Mouse (Mus musculus) myocyte (in vitro differentiated cells): Measurements from ENCODE around the gene Dlg2. TPM values are rescaled to one million over a fixed set of nuclear protein-coding genes. Genes with fewer than 3 reads are reported as not detected.

ENCODE experiments used
- H3K27me3 ChIP-seq: one replicate; pipeline ENCODE4 v1.6.1; 2011; ENCODE audit not compliant: control insufficient read depth, insufficient read depth, insufficient read length
- H3K36me3 ChIP-seq: one replicate; pipeline ENCODE4 v1.6.1; 2011; ENCODE audit not compliant: control insufficient read depth, insufficient read depth
- H3K4me2 ChIP-seq: one replicate; pipeline ENCODE4 v1.6.1; 2011; ENCODE audit warnings: low read depth, control low read depth
- H3K4me3 ChIP-seq: one replicate; pipeline ENCODE4 v1.5.1; 2011; ENCODE audit warnings: mild to moderate bottlenecking, control low read depth, moderate library complexity
- H3K79me2 ChIP-seq: one replicate; pipeline ENCODE4 v1.6.1; 2011; ENCODE audit not compliant: control insufficient read depth, insufficient read depth
- H3ac ChIP-seq: one replicate; pipeline ENCODE4 v1.6.1; 2011; ENCODE audit not compliant: control insufficient read depth, insufficient read length
- CEBPB ChIP-seq: IDR thresholded peaks from 2 replicates; pipeline ENCODE4 v1.6.1; 2011; ENCODE audit warnings: mild to moderate bottlenecking, moderate library complexity; ENCODE audit not compliant: poor library complexity, insufficient read depth, severe bottlenecking
- E2F4 ChIP-seq: IDR thresholded peaks from one replicate; pipeline ENCODE4 v1.6.1; 2011; ENCODE audit warnings: mild to moderate bottlenecking, control low read depth, moderate library complexity; ENCODE audit not compliant: insufficient read depth
- MAX ChIP-seq: IDR thresholded peaks from one replicate; pipeline ENCODE4 v1.6.1; 2011; ENCODE audit warnings: low read depth, mild to moderate bottlenecking, control low read depth
- MYOD1 ChIP-seq, 3 experiments: IDR thresholded peaks; one replicate each; pipeline ENCODE4 v1.6.1; 2011; ENCODE audit warnings: control low read depth in 2 of 3, low read depth in 2 of 3, mild to moderate bottlenecking in 2 of 3, moderate library complexity in 1 of 3; ENCODE audit not compliant: insufficient read length in 2 of 3, control insufficient read depth in 1 of 3
- MYOG ChIP-seq, 3 experiments: IDR thresholded peaks; one replicate each; pipeline ENCODE4 v1.6.1; 2011; ENCODE audit warnings: control low read depth in 2 of 3, low read depth in 2 of 3, mild to moderate bottlenecking in 2 of 3; ENCODE audit not compliant: insufficient read length in 2 of 3, control insufficient read depth in 1 of 3, insufficient read depth in 1 of 3
- POLR2A ChIP-seq: IDR thresholded peaks from one replicate; pipeline ENCODE4 v1.6.1; 2011; ENCODE audit warnings: low read depth, mild to moderate bottlenecking, control low read depth, moderate library complexity; ENCODE audit not compliant: insufficient read length
- POLR2AphosphoS2 ChIP-seq: IDR thresholded peaks from one replicate; pipeline ENCODE4 v1.6.1; 2011; ENCODE audit warnings: low read depth, control low read depth; ENCODE audit not compliant: insufficient read length
- REST ChIP-seq: IDR thresholded peaks from one replicate; pipeline ENCODE4 v1.6.1; 2011; ENCODE audit warnings: mild to moderate bottlenecking, control low read depth, moderate library complexity; ENCODE audit not compliant: insufficient read depth, insufficient read length
- SRF ChIP-seq: IDR thresholded peaks from one replicate; pipeline ENCODE4 v1.6.1; 2011; ENCODE audit warnings: low read depth; ENCODE audit not compliant: control insufficient read depth, insufficient read length
- TCF12 ChIP-seq: IDR thresholded peaks from one replicate; pipeline ENCODE4 v1.6.1; 2011; ENCODE audit warnings: mild to moderate bottlenecking, control low read depth; ENCODE audit not compliant: poor library complexity, insufficient read depth, severe bottlenecking
- TCF3 ChIP-seq: IDR thresholded peaks from one replicate; pipeline ENCODE4 v1.6.1; 2011; ENCODE audit warnings: low read depth, control low read depth; ENCODE audit not compliant: insufficient read length
- USF1 ChIP-seq: IDR thresholded peaks from one replicate; pipeline ENCODE4 v1.6.1; 2011; ENCODE audit warnings: low read depth, mild to moderate bottlenecking, control low read depth, moderate library complexity
- polyA plus RNA-seq: library from polyadenylated mRNA; unstranded; fragments of >200 nt; fragmentation: generic; extraction: Trizol; gene quantifications from one replicate; pipeline ENCODE4 v1.2.1, GENCODE M21; 2012; ENCODE audit warnings: missing spikeins

The Dlg2 gene
- polyA plus RNA-seq, 1 experiment = 0.65 TPM

DNA sequence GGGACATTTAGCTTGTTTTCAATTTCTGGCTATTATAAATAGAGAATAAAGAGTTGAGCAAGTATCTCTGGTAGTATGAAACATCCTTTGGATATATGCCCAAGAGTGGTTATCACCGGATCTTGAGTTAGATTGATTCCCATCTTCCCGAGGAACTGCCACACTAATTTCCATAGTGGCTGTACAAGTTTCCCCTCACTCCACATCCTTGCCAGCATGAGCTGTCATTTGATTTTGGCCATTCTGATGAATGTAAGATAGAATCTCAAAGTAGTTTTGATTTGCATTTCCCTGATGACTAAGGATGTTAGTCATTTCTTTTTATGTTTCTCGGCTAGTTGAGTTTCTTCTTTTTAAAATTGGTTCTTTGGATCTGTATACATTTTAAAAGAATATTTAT, 154.1 kb downstream of the Dlg2 start:
- Histone ChIP-seq H3K79me2 (no peaks in the 10 kb centered on the region), H3K27me3 (no peaks in the 10 kb centered on the region), H3ac (no peak overlapping the region), H3K4me3 (no peak overlapping the region), H3K4me2 (no peak overlapping the region), H3K36me3 (no peaks in the 10 kb centered on the region)
- TF ChIP-seq MYOG (IDR thresholded peaks at IDR 0.05; ENCODE audit: control insufficient read depth in 1 of 3, insufficient read depth in 1 of 3, insufficient read length in 2 of 3, low read depth in 2 of 3) (no peak), CEBPB (no peak), POLR2A (no peak), MYOD1 (IDR thresholded peaks at IDR 0.05; ENCODE audit: control insufficient read depth in 1 of 3, insufficient read length in 2 of 3, low read depth in 2 of 3) (no peak), TCF12 (no peak), SRF (no peak), MAX (no peak), TCF3 (no peak), POLR2AphosphoS2 (no peak), USF1 (no peak), E2F4 (no peak), REST (no peak)

DNA sequence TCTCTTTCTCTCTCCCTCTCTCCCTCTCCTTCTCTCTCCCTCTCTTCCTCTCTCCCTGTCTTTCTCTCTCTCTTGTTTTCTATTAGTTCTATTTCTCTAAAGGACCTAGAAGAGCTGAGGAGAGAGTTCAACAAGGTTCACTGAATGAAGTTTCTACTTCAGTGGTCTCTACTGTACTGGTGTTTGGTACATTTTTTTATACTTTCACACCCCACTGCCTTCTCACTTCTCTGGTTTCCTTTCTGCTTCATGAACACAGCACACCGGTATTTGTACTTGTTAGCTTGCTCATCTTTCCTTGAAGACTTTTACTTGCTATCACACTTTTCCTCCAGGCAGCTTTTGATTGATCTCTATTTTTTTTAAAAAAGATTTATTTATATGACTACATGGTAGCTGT, 173.0 kb downstream of the Dlg2 start:
- no peak for TF ChIP-seq POLR2AphosphoS2
- no peak for TF ChIP-seq POLR2A
- TF ChIP-seq MYOG (IDR thresholded peaks at IDR 0.05; ENCODE audit: control insufficient read depth in 1 of 3, insufficient read depth in 1 of 3, insufficient read length in 2 of 3, low read depth in 2 of 3) = no peak
- no peak for TF ChIP-seq SRF
- TF ChIP-seq USF1 = no peak
- TF ChIP-seq TCF3 = no peak
- no peak for TF ChIP-seq TCF12
- no peak for TF ChIP-seq E2F4
- Histone ChIP-seq H3K36me3 (no peaks in the 10 kb centered on the region), H3K4me2 (no peak overlapping the region), H3K4me3 (no peak overlapping the region), H3ac (no peak overlapping the region), H3K79me2 (no peaks in the 10 kb centered on the region), H3K27me3 (no peaks in the 10 kb centered on the region)

DNA sequence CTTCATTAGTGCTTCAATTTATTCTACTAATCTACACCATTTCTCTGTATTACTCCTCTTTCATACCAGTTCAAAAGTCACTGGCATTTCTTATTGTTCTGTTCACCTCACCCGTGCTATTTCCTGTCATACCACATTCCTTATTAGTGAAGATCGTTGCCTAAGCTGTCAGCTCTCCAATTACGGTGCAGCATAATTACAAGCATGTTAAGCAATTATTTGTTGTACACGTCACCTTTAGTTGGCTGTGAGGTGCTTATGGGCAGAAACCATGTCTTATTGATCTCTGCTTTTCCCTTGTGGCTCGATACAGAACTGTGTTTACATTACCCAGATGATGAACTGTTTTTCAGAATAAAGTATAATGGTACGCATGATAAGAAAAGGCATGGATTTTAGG, 174.7 kb downstream of the Dlg2 start:
- H3K79me2 ChIP-seq = no peaks in the 10 kb centered on the region
- TF ChIP-seq TCF3 (no peak), MYOD1 (IDR thresholded peaks at IDR 0.05; ENCODE audit: control insufficient read depth in 1 of 3, insufficient read length in 2 of 3, low read depth in 2 of 3) (no peak), MYOG (IDR thresholded peaks at IDR 0.05; ENCODE audit: control insufficient read depth in 1 of 3, insufficient read depth in 1 of 3, insufficient read length in 2 of 3, low read depth in 2 of 3) (no peak), MAX (no peak), SRF (no peak), E2F4 (no peak), USF1 (no peak), REST (no peak), POLR2A (no peak), TCF12 (no peak), POLR2AphosphoS2 (no peak), CEBPB (no peak)
- no peaks in the 10 kb centered on the region for H3K27me3 ChIP-seq
- no peaks in the 10 kb centered on the region for H3K36me3 ChIP-seq
- no peak overlapping the region for H3K4me3 ChIP-seq
- H3K4me2 ChIP-seq = no peak overlapping the region
- no peak overlapping the region for H3ac ChIP-seq

DNA sequence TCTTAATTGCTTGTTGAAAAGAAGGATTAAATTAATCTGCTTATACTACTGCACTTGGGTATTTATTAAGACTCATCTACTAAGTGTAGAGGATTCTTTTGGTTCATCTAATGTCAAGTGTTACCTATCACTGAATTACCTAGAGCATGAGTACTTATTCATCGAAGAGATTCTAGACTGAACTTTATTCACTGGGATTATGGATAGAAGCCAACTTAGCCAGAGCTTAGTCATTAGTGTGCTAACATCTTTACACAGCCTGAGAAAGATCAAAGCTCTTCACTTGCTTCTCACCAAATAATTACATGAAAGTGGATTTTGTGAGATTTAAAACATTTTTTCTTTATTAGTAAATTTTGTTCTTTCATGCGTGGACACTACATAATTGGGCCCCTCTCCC, 175.1 kb downstream of the Dlg2 start:
- H3K4me2 ChIP-seq = no peak overlapping the region
- H3K4me3 ChIP-seq = no peak overlapping the region
- H3K79me2 ChIP-seq = no peaks in the 10 kb centered on the region
- TF ChIP-seq REST (no peak), MAX (no peak), E2F4 (no peak), MYOD1 (IDR thresholded peaks at IDR 0.05; ENCODE audit: control insufficient read depth in 1 of 3, insufficient read length in 2 of 3, low read depth in 2 of 3) (no peak), TCF3 (no peak), POLR2AphosphoS2 (no peak)
- H3K36me3 ChIP-seq = no peaks in the 10 kb centered on the region
- H3ac ChIP-seq = no peak overlapping the region
- H3K27me3 ChIP-seq = no peaks in the 10 kb centered on the region

DNA sequence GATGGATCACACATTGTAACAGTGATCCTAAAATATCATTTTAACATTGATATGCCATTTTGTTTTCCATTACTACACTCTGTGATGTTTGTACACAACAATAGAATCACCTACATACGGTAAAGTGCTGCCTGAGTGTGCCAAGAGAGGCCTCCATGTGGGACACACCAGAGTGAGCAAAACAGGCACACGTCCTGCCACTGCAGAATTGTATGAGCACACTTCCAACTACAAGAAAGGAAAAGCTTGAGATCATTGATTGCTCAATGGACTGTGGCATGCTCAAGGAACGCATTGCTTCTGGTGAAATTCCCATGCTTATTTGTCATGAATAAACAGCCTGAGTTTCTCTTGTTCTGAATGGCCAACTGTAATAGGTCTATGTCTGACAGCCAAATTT, 182.1 kb downstream of the Dlg2 start:
- Histone ChIP-seq H3K4me3 (no peak overlapping the region), H3K36me3 (no peaks in the 10 kb centered on the region), H3K79me2 (no peaks in the 10 kb centered on the region), H3K27me3 (no peaks in the 10 kb centered on the region), H3K4me2 (no peak overlapping the region), H3ac (no peak overlapping the region)
- no peak for TF ChIP-seq MAX
- TF ChIP-seq MYOG (IDR thresholded peaks at IDR 0.05; ENCODE audit: control insufficient read depth in 1 of 3, insufficient read depth in 1 of 3, insufficient read length in 2 of 3, low read depth in 2 of 3) = no peak
- no peak for TF ChIP-seq POLR2A
- no peak for TF ChIP-seq POLR2AphosphoS2
- TF ChIP-seq REST = no peak
- TF ChIP-seq TCF12 = no peak
- TF ChIP-seq CEBPB = no peak
- TF ChIP-seq USF1 = no peak
- TF ChIP-seq SRF = no peak
